Mouse (Mus musculus): Measurements from ENCODE around the gene Akr1b3. TPM values are rescaled to one million over a fixed set of nuclear protein-coding genes. Genes with fewer than 3 reads are reported as not detected.
A peak's percentile ranks its signal among the peaks of the same experiment; 100 is the strongest.

The Akr1b3 gene
- polyA plus RNA-seq, 1 experiment from 2014 or later, result 119 TPM

- H3K36me3 ChIP-seq (replicated peaks; ENCODE audit: control insufficient read depth, insufficient read depth), result no peaks in the 10 kb centered on the region
- H3K4me1 ChIP-seq (replicated peaks; ENCODE audit: control insufficient read depth, insufficient read depth, low read length), result no peaks in the 10 kb centered on the region
- no peak overlapping the region for H3K4me3 ChIP-seq (replicated peaks; ENCODE audit: low read length)
- H3K27ac ChIP-seq, result no peak overlapping the region
- H3K9ac ChIP-seq, result no peak overlapping the region
- H3K4me2 ChIP-seq (replicated peaks), result no peak overlapping the region
- ATAC-seq (ENCODE audit: low FRiP score) (no peak), DNase-seq (ENCODE audit: low spot score) (no peak)
- WGBS, result 77% methylated on average over 5 of the region's 5 CpGs
- H3K27me3 ChIP-seq (ENCODE audit: control insufficient read depth, insufficient read depth, low read length), result no peaks in the 10 kb centered on the region
- no peaks in the 10 kb centered on the region for H3K9me3 ChIP-seq (ENCODE audit: control insufficient read depth, low read length)
Observed at GRCm38 (mm10) chr6:34278385-34278784, 38.9 kb downstream of the Akr1b3 start.

DNA sequence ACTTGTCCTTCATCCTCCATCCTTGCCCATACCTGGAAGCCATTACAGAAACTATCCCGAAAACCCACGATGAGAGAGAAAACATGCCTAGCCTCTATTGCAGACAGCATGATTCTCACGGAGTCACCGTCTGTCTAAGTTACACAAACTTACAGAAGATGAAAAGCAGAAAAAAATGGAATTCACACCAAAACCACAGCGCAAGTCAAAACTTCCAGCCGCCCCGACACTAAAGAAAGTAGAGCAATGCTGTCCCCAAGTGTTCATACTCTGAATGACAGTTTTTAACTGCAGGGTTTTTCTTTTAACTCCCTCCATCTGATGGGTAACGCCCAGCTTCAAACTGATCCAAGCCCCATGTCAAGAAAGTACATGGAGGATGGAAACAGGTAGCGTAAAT, 39.6 kb downstream of the Akr1b3 start:
- Histone ChIP-seq H3K27me3 (ENCODE audit: control insufficient read depth, insufficient read depth, low read length) (no peaks in the 10 kb centered on the region), H3K4me3 (replicated peaks; ENCODE audit: low read length) (no peak overlapping the region), H3K4me1 (replicated peaks; ENCODE audit: control insufficient read depth, insufficient read depth, low read length) (no peaks in the 10 kb centered on the region), H3K4me2 (replicated peaks) (no peak overlapping the region), H3K9me3 (ENCODE audit: control insufficient read depth, low read length) (no peaks in the 10 kb centered on the region), H3K27ac (no peak overlapping the region), H3K36me3 (replicated peaks; ENCODE audit: control insufficient read depth, insufficient read depth) (no peaks in the 10 kb centered on the region), H3K9ac (no peak overlapping the region)
- DNase-seq (ENCODE audit: low spot score) (peak; percentile 79), ATAC-seq (ENCODE audit: low FRiP score) (no peak)
- 26% methylated on average over 9 of the region's 9 CpGs for WGBS

DNA sequence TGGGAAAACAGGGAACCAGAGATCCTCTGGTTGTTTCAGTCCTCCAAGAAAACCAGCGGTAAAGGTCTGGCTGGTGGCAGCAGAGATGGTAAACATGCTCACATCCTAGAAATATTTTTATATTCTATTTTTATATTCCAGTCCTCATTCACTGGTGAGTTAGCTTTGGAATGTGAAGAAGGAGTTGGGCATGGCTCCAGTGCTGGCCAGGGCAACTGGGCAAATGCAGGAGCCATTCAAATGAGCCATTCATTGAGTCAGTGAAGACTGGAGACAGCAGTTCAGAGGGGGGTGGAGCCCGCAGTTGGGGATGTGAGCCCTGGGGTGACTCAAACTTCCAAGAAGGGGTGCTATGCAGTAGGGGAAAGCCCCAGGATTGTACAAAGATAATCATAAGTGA, 42.9 kb downstream of the Akr1b3 start:
- H3K27ac ChIP-seq, result no peak overlapping the region
- no peak for DNase-seq (ENCODE audit: low spot score)
- H3K9ac ChIP-seq, result no peak overlapping the region
- no peak overlapping the region for H3K4me3 ChIP-seq (replicated peaks; ENCODE audit: low read length)
- H3K9me3 ChIP-seq (ENCODE audit: control insufficient read depth, low read length), result no peaks in the 10 kb centered on the region
- H3K4me1 ChIP-seq (replicated peaks; ENCODE audit: control insufficient read depth, insufficient read depth, low read length), result no peaks in the 10 kb centered on the region
- no peaks in the 10 kb centered on the region for H3K27me3 ChIP-seq (ENCODE audit: control insufficient read depth, insufficient read depth, low read length)
- H3K4me2 ChIP-seq (replicated peaks), result no peak overlapping the region
- no peaks in the 10 kb centered on the region for H3K36me3 ChIP-seq (replicated peaks; ENCODE audit: control insufficient read depth, insufficient read depth)
- WGBS, result 86% methylated on average over 2 of the region's 2 CpGs
- no peak for ATAC-seq (ENCODE audit: low FRiP score)

DNA sequence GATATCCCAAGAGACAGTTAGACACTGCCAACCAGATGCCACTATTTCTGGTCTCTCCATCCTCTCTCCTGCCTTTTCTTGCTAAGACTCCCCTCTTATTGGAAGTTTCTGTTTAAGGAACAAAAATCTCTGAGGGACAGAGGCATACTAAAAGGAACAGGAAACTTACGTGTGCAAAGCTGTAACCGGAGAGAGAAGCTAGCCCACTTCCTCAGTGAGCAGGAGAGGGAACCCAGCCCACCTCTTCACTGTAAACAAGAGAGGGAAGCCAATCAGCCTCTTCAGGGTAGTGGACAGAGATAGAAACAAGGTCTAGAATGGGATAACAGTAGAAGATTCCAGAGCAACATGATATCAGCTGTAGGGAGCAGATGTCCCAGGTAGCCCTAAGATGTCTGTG, 44.2 kb downstream of the Akr1b3 start:
- H3K27me3 ChIP-seq (ENCODE audit: control insufficient read depth, insufficient read depth, low read length), result no peaks in the 10 kb centered on the region
- 78% methylated on average over 2 of the region's 2 CpGs for WGBS
- H3K4me2 ChIP-seq (replicated peaks), result no peak overlapping the region
- no peak overlapping the region for H3K9ac ChIP-seq
- H3K4me3 ChIP-seq (replicated peaks; ENCODE audit: low read length), result no peak overlapping the region
- ATAC-seq (ENCODE audit: low FRiP score) (no peak), DNase-seq (ENCODE audit: low spot score) (no peak)
- no peaks in the 10 kb centered on the region for H3K36me3 ChIP-seq (replicated peaks; ENCODE audit: control insufficient read depth, insufficient read depth)
- H3K27ac ChIP-seq, result no peak overlapping the region
- H3K9me3 ChIP-seq (ENCODE audit: control insufficient read depth, low read length), result no peaks in the 10 kb centered on the region
- no peaks in the 10 kb centered on the region for H3K4me1 ChIP-seq (replicated peaks; ENCODE audit: control insufficient read depth, insufficient read depth, low read length)

DNA sequence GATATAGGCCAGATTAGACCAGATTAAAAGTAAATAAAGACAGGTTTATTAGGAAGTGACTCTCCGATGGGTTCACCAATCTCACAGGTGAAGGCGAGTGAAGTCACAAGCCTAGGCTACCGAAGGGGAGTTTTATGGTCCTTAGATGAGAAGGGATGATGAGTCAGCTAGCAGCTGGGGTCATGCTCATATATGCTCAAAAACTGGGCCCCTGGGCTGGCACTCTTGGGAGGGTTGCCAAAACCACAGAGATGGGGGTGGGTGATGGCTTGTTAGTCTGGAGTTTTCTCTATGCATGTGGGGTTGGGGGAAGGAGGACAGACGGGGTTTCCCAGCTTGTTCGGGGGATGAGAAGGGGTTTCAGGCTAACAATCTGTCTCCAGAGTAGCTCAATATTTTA, 44.8 kb downstream of the Akr1b3 start:
- Histone ChIP-seq H3K4me3 (replicated peaks; ENCODE audit: low read length) (no peak overlapping the region), H3K27ac (no peak overlapping the region), H3K4me1 (replicated peaks; ENCODE audit: control insufficient read depth, insufficient read depth, low read length) (no peaks in the 10 kb centered on the region), H3K36me3 (replicated peaks; ENCODE audit: control insufficient read depth, insufficient read depth) (no peaks in the 10 kb centered on the region), H3K27me3 (ENCODE audit: control insufficient read depth, insufficient read depth, low read length) (no peaks in the 10 kb centered on the region), H3K4me2 (replicated peaks) (no peak overlapping the region), H3K9ac (no peak overlapping the region), H3K9me3 (ENCODE audit: control insufficient read depth, low read length) (no peaks in the 10 kb centered on the region)
- no peak for ATAC-seq (ENCODE audit: low FRiP score)
- DNase-seq (ENCODE audit: low spot score), result no peak
- WGBS, result 96% methylated on average over 5 of the region's 5 CpGs

DNA sequence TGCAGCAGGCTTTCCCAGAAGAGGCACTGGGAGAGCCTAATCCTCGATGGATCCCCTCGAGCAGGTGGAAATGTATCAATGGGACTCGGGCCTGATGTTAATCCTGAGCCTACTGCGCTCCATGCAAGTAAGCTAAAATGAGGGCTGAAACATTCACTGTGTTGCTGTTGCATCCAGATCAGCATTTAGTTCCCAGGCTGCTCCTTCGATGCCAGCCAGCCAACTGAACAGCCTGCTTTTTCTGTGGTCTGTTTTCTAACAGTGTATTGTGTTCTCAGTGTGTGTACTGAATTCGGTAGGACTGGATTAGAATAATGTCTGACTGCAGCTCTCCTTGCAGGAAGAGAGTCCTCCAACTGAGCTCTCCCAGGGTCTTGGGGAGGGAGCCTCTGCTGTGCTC, 46.6 kb downstream of the Akr1b3 start:
- Histone ChIP-seq H3K4me3 (replicated peaks; ENCODE audit: low read length) (no peak overlapping the region), H3K9me3 (ENCODE audit: control insufficient read depth, low read length) (no peaks in the 10 kb centered on the region), H3K36me3 (replicated peaks; ENCODE audit: control insufficient read depth, insufficient read depth) (no peaks in the 10 kb centered on the region), H3K27ac (no peak overlapping the region), H3K9ac (no peak overlapping the region), H3K27me3 (ENCODE audit: control insufficient read depth, insufficient read depth, low read length) (no peaks in the 10 kb centered on the region), H3K4me1 (replicated peaks; ENCODE audit: control insufficient read depth, insufficient read depth, low read length) (no peaks in the 10 kb centered on the region), H3K4me2 (replicated peaks) (no peak overlapping the region)
- DNase-seq (ENCODE audit: low spot score) (no peak), ATAC-seq (ENCODE audit: low FRiP score) (no peak)
- WGBS, result 45% methylated on average over 6 of the region's 6 CpGs

DNA sequence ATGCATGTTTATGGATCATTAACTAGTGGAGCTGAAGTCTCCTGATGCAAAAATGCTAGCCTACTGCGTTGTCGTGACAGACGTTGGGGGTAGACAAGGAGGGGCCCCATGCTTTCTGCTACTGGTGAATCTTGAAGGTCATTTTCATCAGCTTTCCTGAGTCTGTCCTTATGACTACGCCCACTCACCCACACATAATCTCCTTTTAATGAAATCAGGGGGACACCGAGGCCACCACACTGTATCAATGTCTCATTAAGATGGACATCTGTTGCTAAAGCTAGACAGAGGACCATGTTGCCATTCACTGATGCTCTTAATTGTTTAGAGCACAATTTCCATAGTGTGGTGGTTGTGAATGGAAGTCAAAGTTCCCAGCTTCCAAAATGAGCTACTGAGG, 58.7 kb downstream of the Akr1b3 start:
- DNase-seq (ENCODE audit: low spot score) (no peak), ATAC-seq (ENCODE audit: low FRiP score) (no peak)
- H3K4me1 ChIP-seq (replicated peaks; ENCODE audit: control insufficient read depth, insufficient read depth, low read length), result no peaks in the 10 kb centered on the region
- 37% methylated on average over 5 of the region's 5 CpGs for WGBS
- H3K4me3 ChIP-seq (replicated peaks; ENCODE audit: low read length), result no peak overlapping the region
- no peaks in the 10 kb centered on the region for H3K36me3 ChIP-seq (replicated peaks; ENCODE audit: control insufficient read depth, insufficient read depth)
- H3K4me2 ChIP-seq (replicated peaks), result no peak overlapping the region
- no peaks in the 10 kb centered on the region for H3K9me3 ChIP-seq (ENCODE audit: control insufficient read depth, low read length)
- H3K9ac ChIP-seq, result no peak overlapping the region
- H3K27me3 ChIP-seq (ENCODE audit: control insufficient read depth, insufficient read depth, low read length), result no peaks in the 10 kb centered on the region
- no peak overlapping the region for H3K27ac ChIP-seq

Other genes with a start within 250 kb of the Akr1b3 start
- gene Slc35b4, start 140.4 kb downstream of the Akr1b3 start, polyA plus RNA-seq (2014; fragmentation: Nextera tagmentation; extraction: Ambion mirVana), result 46.5 and 51.0 TPM in 2 replicates
- gene Akr1b8, start 36.6 kb upstream of the Akr1b3 start, polyA plus RNA-seq (2014; fragmentation: Nextera tagmentation; extraction: Ambion mirVana), result 4.2 and 6.4 TPM in 2 replicates
- 10.4 and 13.2 TPM in 2 replicates for gene Akr1b10, start 66.7 kb upstream of the Akr1b3 start, polyA plus RNA-seq (2014; fragmentation: Nextera tagmentation; extraction: Ambion mirVana)
- gene Akr1b7, start 94.9 kb upstream of the Akr1b3 start, polyA plus RNA-seq (2014; fragmentation: Nextera tagmentation; extraction: Ambion mirVana), result 0.16 TPM in 1 of 2 replicates, not detected in the other
- gene Bpgm, start 158.7 kb upstream of the Akr1b3 start, polyA plus RNA-seq (2014; fragmentation: Nextera tagmentation; extraction: Ambion mirVana), result 85.2 and 86.1 TPM in 2 replicates

Measured in hindbrain, embryonic 14.5 days (tissue).